Mouse (Mus musculus): Measurements from ENCODE around the gene Utp14b.

Gene Utp14b

DNA sequence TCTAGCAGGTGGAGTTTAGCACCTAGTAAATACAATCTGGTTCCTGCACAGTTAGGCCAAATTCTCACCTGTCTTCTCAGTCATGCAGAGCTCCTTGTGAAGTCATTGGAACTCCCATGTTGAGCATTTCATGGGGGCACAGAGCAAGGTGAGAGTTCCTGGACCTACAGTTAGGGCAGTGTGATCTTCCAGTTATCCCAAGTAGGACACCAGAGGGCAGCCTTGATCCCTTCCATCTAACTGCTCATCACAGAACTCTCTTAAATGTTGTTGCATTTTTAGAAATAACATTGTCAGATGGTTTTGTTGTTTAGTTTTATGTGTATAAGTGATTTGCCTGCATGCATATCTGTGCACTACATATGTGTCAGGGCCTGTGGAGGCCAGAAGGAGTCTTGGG, 29.0 kb downstream of the Utp14b start:
- DNase-seq (ENCODE audit: low spot score in 2 of 2) = peak in 1 of 2 experiments; percentile 34

DNA sequence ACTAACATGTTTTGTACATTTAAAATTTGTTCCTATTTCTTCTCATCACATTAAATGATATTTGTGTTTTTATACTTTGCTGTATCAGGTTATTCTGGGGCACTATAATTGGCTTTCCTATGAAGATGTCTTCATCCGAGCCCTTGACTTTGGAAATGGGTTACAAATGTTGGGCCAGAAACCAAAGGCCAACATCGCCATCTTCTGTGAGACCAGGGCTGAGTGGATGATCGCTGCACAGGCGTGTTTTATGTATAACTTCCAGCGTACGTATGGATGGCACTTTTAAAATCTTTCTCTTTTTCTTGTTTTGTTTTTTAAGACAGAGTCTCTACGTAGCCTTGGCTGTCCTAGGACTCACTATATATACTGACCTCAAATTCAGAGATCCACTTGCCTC, 30.3 kb downstream of the Utp14b start:
- no peak for DNase-seq (ENCODE audit: low spot score in 2 of 2)

DNA sequence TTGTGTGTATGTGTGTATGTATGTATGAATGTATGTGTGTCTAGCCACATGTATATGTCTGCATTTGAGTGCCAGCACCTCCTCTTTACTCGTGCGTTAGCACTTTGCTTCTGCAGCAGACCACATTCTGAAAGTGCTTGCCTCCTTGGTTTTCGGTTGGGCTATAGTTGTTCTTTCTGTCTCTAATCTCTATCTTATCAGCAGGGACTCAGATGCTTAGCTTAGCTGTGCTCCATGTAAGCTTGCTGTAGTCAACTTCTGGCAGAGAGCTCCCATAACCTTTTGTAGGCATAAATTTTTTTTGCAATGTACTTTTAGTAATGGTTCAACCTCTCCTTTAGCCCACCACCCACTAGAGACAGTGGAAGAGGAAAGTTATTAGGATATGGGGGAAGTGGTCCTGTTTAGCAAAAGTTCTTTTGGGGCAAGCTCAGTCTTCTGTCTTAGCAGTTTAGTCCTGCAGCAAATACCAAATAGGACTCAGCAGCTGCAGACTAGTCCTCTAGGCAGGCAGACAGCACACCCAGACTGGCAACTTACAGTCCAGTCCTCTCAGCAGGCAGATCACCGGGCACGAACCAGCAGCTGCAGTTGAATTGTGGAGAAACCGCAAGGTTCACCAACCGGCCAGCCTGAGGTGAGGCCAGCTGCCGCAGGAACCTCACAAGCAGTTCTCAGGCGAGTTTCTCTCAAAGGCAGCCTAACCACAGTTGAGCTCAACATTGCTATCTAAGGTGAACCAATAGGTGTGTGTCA, 36.8 kb downstream of the Utp14b start:
- no peak for DNase-seq (ENCODE audit: low spot score in 2 of 2)

DNA sequence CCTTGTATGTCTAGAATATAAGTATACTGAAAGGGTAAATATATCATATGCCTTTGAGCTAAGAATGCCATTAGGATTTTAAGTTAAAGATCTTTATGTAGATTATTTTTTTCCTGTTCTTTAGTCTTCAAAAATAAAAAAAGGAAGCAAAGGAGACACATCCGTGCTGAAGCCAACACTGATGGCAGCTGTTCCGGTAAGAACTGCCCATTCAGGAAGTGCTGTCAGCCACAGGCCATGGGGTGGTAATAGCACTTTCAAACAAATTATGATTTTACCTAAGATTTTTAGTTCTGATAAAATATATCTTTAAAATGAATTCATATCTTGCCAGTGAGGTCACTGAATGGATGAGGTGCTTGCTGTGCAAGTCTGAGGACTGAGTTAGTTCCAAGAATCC, 38.5 kb downstream of the Utp14b start:
- DNase-seq (ENCODE audit: low spot score in 2 of 2) = no peak

DNA sequence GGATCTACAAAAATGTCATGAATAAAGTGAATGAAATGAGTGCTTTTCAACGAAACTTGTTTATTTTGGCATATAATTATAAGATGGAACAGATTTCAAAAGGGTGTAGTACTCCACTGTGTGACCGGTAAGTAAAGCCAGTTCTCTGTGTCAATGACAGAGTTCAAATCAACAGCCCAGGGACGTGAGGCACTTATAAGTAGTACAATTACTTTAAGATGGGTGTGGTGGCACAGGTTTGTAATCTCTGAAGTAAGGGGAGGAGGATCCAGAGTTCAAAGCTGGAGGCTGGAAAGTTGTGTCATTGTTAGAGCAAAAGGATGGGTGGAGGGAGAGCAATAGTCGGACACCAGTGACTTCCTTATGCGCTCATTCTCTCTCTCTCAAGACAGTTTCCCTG, 39.1 kb downstream of the Utp14b start:
- DNase-seq (ENCODE audit: low spot score in 2 of 2) = no peak

DNA sequence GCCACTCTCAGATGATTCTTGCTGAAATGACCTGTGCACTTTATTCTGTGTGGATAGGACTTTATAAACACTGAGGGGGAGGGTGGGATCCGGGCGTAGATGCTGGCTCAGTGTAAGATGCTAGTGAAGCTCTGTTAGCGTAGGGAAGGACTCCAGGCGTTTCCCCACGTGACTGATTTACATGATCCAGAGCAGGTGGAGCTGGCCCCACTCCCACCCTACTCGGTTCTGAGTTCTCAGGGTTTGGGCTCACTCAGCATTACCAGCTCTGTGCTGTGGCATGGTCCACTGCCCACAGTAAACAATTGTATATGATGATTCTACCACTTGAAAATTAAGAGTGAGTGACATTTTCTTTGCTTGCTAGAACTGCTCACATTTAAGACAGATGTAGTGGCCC, 40.3 kb downstream of the Utp14b start:
- DNase-seq (ENCODE audit: low spot score in 2 of 2) = no peak

DNA sequence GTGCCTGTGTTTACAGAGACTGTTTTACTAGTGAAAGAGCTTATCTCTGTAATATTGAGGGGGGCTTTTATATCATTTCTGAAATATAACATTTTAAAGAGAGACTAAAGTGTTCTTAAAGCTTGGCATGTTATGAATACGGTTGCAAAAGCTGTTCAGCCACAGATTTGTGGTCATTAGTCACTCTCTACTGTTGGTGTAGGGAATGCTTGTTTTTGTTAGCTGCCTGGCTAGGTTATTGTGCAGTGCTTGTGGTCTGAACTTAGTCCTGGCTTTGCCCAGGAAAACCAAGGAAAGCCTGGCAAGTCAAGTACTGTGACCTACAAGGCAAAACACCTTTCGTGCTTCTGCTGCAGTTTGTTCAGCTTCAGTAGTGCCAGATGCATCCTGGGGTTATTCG, 43.9 kb downstream of the Utp14b start:
- DNase-seq (ENCODE audit: low spot score in 2 of 2) = no peak

DNA sequence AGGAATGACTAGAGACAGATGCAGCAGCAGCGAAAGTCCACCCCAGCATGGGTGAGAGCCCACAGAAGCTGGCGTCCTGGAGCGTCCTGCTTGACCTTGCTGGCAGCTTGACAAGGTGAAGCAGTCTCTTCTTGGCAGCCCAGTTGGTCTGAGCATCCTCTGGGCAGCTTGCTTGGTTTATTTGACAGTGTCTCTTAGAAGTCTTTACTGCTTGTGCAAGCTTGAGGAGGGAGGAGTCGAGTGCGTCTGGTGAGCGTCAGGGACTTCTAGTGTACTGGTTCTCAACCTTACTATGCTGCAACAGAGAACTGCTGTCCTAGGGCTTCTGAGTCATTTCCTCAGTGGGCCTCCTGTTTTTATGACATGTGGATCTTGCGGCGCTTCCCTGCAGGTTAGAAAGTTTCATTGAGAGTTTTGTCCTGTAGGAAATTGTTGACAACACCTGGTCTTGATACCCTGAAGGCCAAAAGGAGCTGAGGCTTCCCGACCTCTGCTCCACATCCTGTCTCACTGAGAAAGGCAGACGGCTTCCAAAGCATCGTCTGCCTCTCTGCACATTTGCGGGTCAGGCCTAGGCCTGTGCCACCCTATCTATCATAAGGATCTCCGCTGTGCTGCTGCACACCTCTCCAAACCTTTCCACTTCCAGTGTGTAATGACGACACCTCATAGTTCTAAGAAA, 44.6 kb downstream of the Utp14b start:
- DNase-seq (ENCODE audit: low spot score in 2 of 2) = no peak

DNA sequence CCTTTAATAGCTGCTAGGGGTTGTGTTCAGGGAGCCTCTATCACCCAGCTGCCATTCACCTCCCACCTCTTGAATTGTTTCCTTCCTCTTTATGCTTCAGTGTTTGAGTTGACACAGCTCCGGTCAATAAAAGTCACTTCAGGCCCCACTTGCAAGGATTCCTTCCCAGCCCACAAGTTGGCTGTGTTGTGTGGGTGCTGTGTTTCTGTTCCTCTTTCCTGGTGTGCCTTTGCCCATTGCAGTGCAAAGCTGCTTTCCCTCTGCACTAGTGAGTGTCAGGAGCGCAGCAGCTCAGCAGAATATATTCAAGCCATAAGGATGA, 45.1 kb downstream of the Utp14b start:
- no peak for DNase-seq (ENCODE audit: low spot score in 2 of 2)

DNA sequence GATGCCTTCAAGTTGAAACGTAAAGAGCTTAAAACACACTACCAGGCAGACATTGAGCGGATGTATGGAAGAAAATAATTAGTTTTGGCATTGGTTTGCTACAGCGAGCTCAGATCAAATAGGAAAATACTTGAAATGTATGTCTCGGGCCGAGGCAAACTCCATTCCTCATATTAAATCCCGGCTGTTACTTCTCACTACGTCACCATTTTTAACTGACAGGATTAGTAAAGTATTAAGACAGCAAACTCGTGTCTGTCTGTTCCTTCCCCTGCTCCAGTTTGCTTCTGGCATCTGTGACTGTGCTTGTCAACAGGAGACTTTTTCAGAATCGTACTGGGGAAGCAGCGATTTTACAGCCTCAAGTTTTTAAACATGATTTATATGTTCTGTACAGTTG, 48.5 kb downstream of the Utp14b start:
- no peak for DNase-seq (ENCODE audit: low spot score in 2 of 2)

DNA sequence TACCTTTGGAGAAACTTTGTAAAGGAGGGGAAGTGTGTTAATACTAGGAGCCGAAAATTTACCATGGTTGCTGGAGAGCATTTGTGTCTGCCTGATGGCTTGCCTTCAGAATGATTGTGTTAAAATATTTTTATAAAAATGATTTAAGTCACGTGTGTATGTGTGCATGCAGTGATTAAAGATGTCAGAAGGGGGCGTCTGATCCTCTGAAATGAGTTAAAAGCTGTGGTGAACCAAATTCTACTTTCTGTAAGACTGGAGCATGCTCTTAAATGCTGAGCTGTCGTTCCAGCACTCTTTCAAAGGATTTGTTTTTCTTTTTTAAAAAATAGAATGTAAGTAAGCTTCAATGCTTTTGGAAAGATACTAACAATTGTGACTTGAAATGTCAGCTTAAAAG, 49.4 kb downstream of the Utp14b start:
- DNase-seq (ENCODE audit: low spot score in 2 of 2) = peak in 1 of 2 experiments; percentile 55

DNA sequence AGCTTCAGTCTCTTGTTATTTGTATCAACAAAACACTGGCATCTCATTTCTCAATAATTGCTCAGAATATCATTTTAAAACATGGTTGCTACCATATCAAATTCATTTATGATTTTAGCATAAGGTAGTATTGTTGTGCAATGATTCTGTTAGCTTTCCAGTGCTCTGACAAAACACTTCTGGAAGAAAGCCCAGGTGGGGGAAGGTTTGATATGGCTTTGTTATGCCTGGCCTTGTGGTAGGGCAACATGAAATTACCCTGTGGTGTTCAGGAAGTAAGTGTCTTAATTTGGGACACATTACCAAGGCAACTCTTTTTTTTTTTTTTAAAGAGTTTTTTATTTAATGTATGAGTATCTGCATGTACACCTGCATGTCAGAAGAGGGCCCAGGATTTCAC, 52.2 kb downstream of the Utp14b start:
- no peak for DNase-seq (ENCODE audit: low spot score in 2 of 2)

DNA sequence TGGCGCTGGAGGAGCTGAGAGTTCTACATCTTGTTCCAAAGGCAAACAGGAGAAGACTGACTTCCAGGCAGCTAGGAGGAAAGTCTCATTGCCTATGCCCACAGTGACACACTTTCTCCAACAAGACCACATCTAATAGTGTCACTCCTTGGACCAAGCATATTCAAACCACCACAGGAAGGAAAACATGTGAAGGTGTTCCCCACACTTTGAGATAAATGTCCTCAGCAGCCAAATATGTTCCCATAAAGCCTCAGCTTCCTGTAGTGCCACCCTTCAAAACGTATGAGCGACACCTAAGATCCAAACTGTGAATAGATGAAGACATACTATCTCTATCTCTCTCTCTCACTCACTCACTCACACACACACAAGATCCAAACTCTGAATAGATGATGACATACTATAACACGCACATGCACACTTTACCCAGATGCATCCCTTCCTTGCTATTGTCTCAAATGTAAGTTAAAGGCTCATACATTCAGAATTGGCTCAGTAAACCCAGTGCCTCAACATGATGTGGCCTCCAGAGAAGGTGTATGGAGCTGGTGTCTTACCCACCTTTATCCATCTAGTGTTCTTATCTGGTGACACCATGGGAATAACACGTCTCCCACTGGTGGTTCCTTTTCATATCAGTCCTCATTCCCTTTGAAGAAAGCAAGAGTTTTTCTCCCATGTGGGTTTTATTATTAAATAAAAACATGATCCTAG, 52.9 kb downstream of the Utp14b start:
- DNase-seq (ENCODE audit: low spot score in 2 of 2) = no peak
